Mouse (Mus musculus) adrenal gland, adult 2 months (tissue): ENCODE data around the gene Bbs1. TPM values are rescaled to one million over a fixed set of nuclear protein-coding genes. Genes with fewer than 3 reads are reported as not detected.
"Not testable (repeated sequence)": the region's sequence is repeated elsewhere in the genome, so short reads cannot be mapped to it uniquely, and the experiment has no call there.

ENCODE experiments used
- DNase-seq: peaks from one replicate; pipeline ENCODE4 v3.0.0; 2021
- long read RNA-seq: library from polyadenylated mRNA; stranded (forward); transcript quantifications from one replicate; pipeline ENCODE4 v2.0.0, GENCODE M21; 2021
- polyA plus RNA-seq: library from polyadenylated mRNA; depleted of rRNA; stranded (reverse); fragments of >200 nt; gene quantifications from 2 replicates; pipeline ENCODE4 v1.2.3, GENCODE M21; 2012; rRNA removed
- total RNA-seq, 2 experiments: library from RNA; stranded (reverse); gene quantifications; 2 replicates each; pipeline ENCODE4 v1.2.3; 2021

The Bbs1 gene
- 10 to 100 TPM in 1 of 2 experiments, 1 to 10 TPM in 1; 5.9 to 13.9 TPM for total RNA-seq
- 6.1 and 6.2 TPM in 2 replicates for polyA plus RNA-seq
- long read RNA-seq, full-length matches to known transcripts: 1 of 3 reads
- long read RNA-seq, partial matches to known transcripts: 1 of 3 reads
- long read RNA-seq, other reads (novel, unspliced or antisense): 1 of 3 reads

- peak; percentile 82 for DNase-seq
Measured at GRCm38 (mm10) chr19:4905979-4906794, at the start of gene Bbs1. TSS of gene Bbs1 (minus strand) at chr19:4906628.

GRCm38 (mm10) chr19:4948641-4949040 lies 42.2 kb upstream of the Bbs1 start:
- not testable (repeated sequence) for DNase-seq

- DNase-seq: no peak
Measured at GRCm38 (mm10) chr19:4945540-4945939, 39.1 kb upstream of the Bbs1 start.

- DNase-seq: no peak
Measured at GRCm38 (mm10) chr19:4943253-4943588, 36.8 kb upstream of the Bbs1 start.

- peak; percentile 94 for DNase-seq
Measured at GRCm38 (mm10) chr19:4942551-4943252, 36.3 kb upstream of the Bbs1 start, which contains the start of gene Peli3. TSS of gene Peli3 (minus strand) at chr19:4943127.

- no peak for DNase-seq
Measured at GRCm38 (mm10) chr19:4937444-4938310, 31.2 kb upstream of the Bbs1 start.

- no peak for DNase-seq
Measured at GRCm38 (mm10) chr19:4936896-4937295, 30.5 kb upstream of the Bbs1 start.

- peak; percentile 38 for DNase-seq
Measured at GRCm38 (mm10) chr19:4928781-4929180, 22.4 kb upstream of the Bbs1 start.

- DNase-seq: peak; percentile 99
Measured at GRCm38 (mm10) chr19:4927904-4928531, 21.6 kb upstream of the Bbs1 start, which contains the start of gene Dpp3. TSS of gene Dpp3 (minus strand) at chr19:4928287.

- DNase-seq: no peak
Measured at GRCm38 (mm10) chr19:4925121-4925860, 18.9 kb upstream of the Bbs1 start.

GRCm38 (mm10) chr19:4919652-4920051 lies 13.2 kb upstream of the Bbs1 start:
- peak; percentile 53 for DNase-seq

GRCm38 (mm10) chr19:4916827-4917226 lies 10.4 kb upstream of the Bbs1 start:
- no peak for DNase-seq

- DNase-seq: peak; percentile 76
Measured at GRCm38 (mm10) chr19:4915924-4916603, 9.6 kb upstream of the Bbs1 start.

GRCm38 (mm10) chr19:4909376-4909775 lies 2.9 kb upstream of the Bbs1 start:
- DNase-seq: no peak

GRCm38 (mm10) chr19:4908107-4908506 lies 1.7 kb upstream of the Bbs1 start:
- DNase-seq: no peak

- DNase-seq: no peak
Measured at GRCm38 (mm10) chr19:4899888-4900287, 6.5 kb downstream of the Bbs1 start.

- no peak for DNase-seq
Measured at GRCm38 (mm10) chr19:4898972-4899371, 7.5 kb downstream of the Bbs1 start.

- DNase-seq: no peak
Measured at GRCm38 (mm10) chr19:4896780-4897520, 9.5 kb downstream of the Bbs1 start.

- DNase-seq: no peak
Measured at GRCm38 (mm10) chr19:4891798-4892197, 14.6 kb downstream of the Bbs1 start.
